Mouse (Mus musculus): ENCODE measurements around the gene Gab2. TPM values are rescaled to one million over a fixed set of nuclear protein-coding genes. Genes with fewer than 3 reads are reported as not detected.

Gab2 gene
- total RNA-seq, 1 experiment from 2014 or later, result 41.9 TPM

GRCm38 (mm10) chr7:97353356-97353755 is 272.0 kb downstream of the Gab2 start:
- ATAC-seq (replicated peaks; ENCODE audit: insufficient number of reproducible peaks, low FRiP score, low TSS enrichment, poor library complexity, severe bottlenecking), result no peak

- ATAC-seq (replicated peaks; ENCODE audit: insufficient number of reproducible peaks, low FRiP score, low TSS enrichment, poor library complexity, severe bottlenecking), result peak; percentile 87
Observed at GRCm38 (mm10) chr7:97355068-97355841, 273.9 kb downstream of the Gab2 start.

GRCm38 (mm10) chr7:97356253-97356652 is 274.9 kb downstream of the Gab2 start:
- ATAC-seq (replicated peaks; ENCODE audit: insufficient number of reproducible peaks, low FRiP score, low TSS enrichment, poor library complexity, severe bottlenecking), result 0 out of 2 replicates have a peak, but pooled peaks have one; percentile 7

- ATAC-seq (replicated peaks; ENCODE audit: insufficient number of reproducible peaks, low FRiP score, low TSS enrichment, poor library complexity, severe bottlenecking), result peak; percentile 48; the same call in 1 of the 2 replicates
Observed at GRCm38 (mm10) chr7:97356875-97357276, 275.5 kb downstream of the Gab2 start.

GRCm38 (mm10) chr7:97357840-97358239 is 276.5 kb downstream of the Gab2 start:
- no peak for ATAC-seq (replicated peaks; ENCODE audit: insufficient number of reproducible peaks, low FRiP score, low TSS enrichment, poor library complexity, severe bottlenecking)

GRCm38 (mm10) chr7:97358347-97358746 is 277.0 kb downstream of the Gab2 start:
- ATAC-seq (replicated peaks; ENCODE audit: insufficient number of reproducible peaks, low FRiP score, low TSS enrichment, poor library complexity, severe bottlenecking), result no peak

Other genes with a start within 250 kb of the Gab2 start
- gene Nars2, start 130.1 kb upstream of the Gab2 start, total RNA-seq (2017), result 2.1 to 8.2 TPM (median 2.6 TPM) in 3 replicates